Mouse (Mus musculus): ENCODE results near the gene Svip. TPM values are rescaled to one million over a fixed set of nuclear protein-coding genes. Genes with fewer than 3 reads are reported as not detected.

Svip gene
- 18.8 and 19.7 TPM in 2 replicates for polyA plus RNA-seq (2015; fragmentation: Nextera tagmentation; extraction: Ambion mirVana)

DNA sequence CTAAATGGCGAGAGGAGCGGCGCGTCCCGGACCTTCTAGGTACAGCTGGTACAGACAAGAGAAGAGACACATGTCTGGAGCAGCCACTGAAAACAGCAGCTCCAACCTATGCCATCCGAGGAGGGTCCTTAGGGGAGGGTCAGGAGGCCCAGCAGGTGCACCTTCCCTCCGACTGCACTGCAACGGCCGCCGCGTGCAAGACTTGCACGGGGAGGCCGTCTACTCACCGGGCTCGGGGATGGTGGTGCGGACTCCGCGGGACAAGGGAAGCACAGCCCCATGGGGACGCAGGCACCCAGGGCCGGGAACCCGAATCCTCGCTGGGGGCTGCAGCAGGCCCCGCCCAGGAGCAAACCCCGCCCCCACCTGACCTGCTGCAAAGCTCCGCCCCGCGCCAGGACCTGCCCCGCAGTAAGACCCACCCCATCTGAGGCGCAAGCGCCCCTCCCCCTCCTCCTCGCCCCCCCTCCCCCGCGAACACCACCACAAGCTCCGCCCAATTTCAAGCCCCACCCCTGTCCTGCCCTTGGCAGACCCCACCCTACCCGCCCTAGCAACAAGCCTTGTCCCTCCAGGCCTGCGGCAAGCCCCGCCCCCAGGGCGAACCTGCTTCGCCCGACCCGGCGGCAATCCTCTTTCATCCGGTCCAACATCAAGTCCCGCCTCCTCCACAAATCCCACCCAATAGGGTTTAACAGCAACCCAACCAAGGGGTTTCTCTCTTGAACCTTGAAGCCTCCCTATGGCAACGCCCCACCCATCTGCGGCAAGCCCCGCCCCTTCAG lies at the start of gene Svip:
TSS of gene Svip (minus strand) at position 508 of the 785 bp plus-strand sequence.
- 0 out of 2 replicates have a peak, but pooled peaks cover 2% of the 10 kb centered on the region for H3K27me3 ChIP-seq
- H3K36me3 ChIP-seq = no peaks in the 10 kb centered on the region; the same call in 1 of the 2 replicates
- ATAC-seq (ENCODE audit: low FRiP score, low read depth) = peak; percentile 97
- peaks cover 9% of the 10 kb centered on the region for H3K4me1 ChIP-seq (replicated peaks)
- H3K27ac ChIP-seq (replicated peaks) = peak within 1 kb of the TSS; percentile 84
- H3K9ac ChIP-seq = peak within 1 kb of the TSS; percentile 58
- peak within 1 kb of the TSS; percentile 69 for H3K4me3 ChIP-seq
- under 1% methylated on average over 38 of the region's 47 CpGs for whole genome bisulfite sequencing
- H3K9me3 ChIP-seq = no peaks in the 10 kb centered on the region
- H3K4me2 ChIP-seq = peak within 1 kb of the TSS; percentile 80

DNA sequence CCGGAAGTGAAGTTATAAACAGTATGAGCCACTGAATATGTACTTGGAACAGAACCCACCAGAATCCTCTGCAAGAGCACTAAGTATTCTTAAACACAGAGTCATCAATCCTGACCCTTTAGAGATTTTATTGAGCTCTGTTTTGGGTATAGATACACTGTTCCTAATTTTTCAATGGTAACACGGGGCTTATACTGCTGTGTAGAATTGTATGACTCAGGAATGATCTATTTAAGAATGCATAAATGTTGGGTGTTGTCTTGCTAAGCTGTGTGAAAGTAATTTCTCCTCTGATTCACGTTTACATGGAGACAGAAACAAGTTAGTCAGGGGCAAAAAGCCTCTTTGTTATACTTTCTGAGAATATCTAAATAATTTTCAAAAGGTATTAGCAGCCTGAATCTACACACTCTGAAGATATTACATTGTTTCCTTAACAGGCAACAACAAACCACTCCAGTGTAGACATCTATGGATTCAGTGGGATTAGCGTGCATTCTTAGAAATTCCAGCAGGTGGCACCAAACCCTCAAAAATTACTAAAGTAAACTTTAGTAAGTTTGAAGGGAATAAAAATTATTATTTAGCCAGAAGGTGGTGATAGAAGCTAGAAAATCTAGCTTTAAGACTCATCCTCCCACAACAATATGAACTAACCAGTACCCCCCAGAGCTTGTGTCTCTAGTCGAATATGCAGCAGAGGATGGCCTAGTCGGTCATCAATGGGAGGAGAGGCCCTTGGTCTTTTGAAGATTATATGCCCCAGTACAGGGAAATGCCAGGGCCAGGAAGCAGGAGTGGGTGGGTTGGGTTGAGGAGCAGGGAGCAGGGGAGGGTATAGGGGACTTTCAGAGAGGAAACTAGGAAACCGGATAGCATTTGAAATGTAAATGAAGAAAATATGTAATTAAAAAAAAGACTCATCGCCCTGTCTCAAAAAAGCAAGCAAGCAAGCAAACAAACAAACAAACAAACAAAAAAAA lies 32.1 kb upstream of the Svip start:
- Histone ChIP-seq H3K27ac (replicated peaks) (no peak overlapping the region), H3K9me3 (no peaks in the 10 kb centered on the region), H3K4me3 (no peak overlapping the region), H3K4me1 (replicated peaks) (no peaks in the 10 kb centered on the region), H3K9ac (no peak overlapping the region), H3K36me3 (no peaks in the 10 kb centered on the region), H3K27me3 (no peaks in the 10 kb centered on the region), H3K4me2 (no peak overlapping the region)
- peak; percentile 69; the same call in 1 of the 2 replicates for ATAC-seq (ENCODE audit: low FRiP score, low read depth)
- 46% methylated on average over 8 of the region's 8 CpGs for WGBS

DNA sequence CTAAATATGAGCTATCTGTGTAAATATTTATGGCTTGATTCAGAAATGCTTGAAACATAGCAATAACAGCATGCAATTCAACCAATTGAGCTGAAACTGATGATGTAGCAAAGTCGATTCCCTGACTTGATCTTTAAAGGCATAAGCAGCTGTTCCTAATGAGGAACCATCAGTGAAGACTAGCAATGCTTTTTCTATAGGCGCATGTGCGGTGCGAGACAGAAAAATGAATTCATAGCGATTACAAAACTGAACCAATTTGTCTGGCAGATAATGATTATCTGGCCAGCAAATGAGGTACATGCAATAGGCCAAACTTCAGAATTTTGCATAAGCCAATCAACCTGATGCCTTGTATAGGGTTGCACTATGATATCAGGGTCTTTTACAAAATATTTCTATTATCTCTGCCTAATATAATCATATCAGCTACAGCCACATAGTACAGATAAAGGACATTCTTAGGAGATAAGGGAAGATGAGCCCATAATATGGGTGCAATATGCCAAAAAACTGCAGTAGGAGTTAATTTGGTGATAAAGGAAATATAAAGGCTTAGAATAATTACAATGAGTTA lies 18.3 kb upstream of the Svip start:
- no peaks in the 10 kb centered on the region for H3K9me3 ChIP-seq
- H3K4me1 ChIP-seq (replicated peaks) = no peaks in the 10 kb centered on the region
- H3K27me3 ChIP-seq = no peaks in the 10 kb centered on the region
- no peaks in the 10 kb centered on the region for H3K36me3 ChIP-seq
- 80% methylated on average over 5 of the region's 5 CpGs for WGBS
- no peak overlapping the region for H3K4me3 ChIP-seq
- ATAC-seq (ENCODE audit: low FRiP score, low read depth) = no peak
- no peak overlapping the region for H3K9ac ChIP-seq
- no peak overlapping the region for H3K4me2 ChIP-seq
- no peak overlapping the region for H3K27ac ChIP-seq (replicated peaks)

DNA sequence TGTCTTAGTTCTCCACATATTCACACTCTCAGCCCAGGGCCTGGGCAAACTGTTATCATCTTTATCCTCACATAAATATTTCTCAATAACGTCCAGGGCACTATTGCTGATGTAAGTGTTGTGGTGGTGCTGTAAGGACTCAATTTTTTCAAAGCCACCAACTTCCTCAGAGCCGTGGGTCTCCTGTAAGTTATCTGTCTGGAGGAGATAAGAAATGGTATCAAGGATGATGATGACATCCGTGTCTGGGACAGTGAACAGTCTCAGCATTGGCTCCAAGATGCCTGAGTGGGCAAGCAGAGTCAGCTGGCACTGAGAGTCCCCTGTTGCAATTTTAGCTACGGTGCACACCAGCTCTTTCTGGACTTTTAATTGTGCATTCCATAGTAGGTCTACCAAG lies 16.2 kb upstream of the Svip start:
- ATAC-seq (ENCODE audit: low FRiP score, low read depth) = no peak
- 86% methylated on average over 4 of the region's 4 CpGs for WGBS

DNA sequence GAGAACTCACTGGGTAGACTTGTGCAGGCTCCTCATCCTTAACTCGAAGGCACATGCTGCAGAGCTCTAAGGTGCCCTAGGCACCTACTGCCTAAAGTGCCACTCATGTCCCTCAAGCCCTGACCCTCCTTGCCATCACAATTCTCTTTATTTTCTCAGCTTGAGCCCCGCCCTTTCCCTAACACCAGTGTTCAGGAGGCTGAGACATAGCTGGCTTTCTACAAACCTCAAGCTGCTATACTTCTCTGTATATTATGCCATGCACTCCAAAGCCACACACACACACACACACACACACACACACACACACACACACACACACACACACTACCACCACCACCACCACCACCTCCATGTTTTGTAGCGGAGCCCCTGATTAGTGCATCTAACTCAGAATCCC lies 9.8 kb upstream of the Svip start, which contains the start of gene 1700015G11Rik:
TSS of gene 1700015G11Rik (minus strand) at position 101 of the 400 bp plus-strand sequence.
- Histone ChIP-seq H3K4me3 (no peak within 1 kb of the TSS), H3K4me2 (no peak within 1 kb of the TSS), H3K27me3 (no peaks in the 10 kb centered on the region), H3K4me1 (replicated peaks) (no peaks in the 10 kb centered on the region), H3K36me3 (no peaks in the 10 kb centered on the region), H3K9ac (no peak within 1 kb of the TSS), H3K9me3 (no peaks in the 10 kb centered on the region), H3K27ac (replicated peaks) (no peak within 1 kb of the TSS)
- 85% methylated on average over 3 of the region's 3 CpGs for WGBS
- ATAC-seq (ENCODE audit: low FRiP score, low read depth) = no peak

More for the DNA sequence above, 16.2 kb upstream of the Svip start:
- Histone ChIP-seq H3K9ac (no peak overlapping the region), H3K27ac (replicated peaks) (no peak overlapping the region), H3K27me3 (no peaks in the 10 kb centered on the region), H3K4me1 (replicated peaks) (no peaks in the 10 kb centered on the region), H3K4me2 (no peak overlapping the region), H3K9me3 (no peaks in the 10 kb centered on the region), H3K36me3 (no peaks in the 10 kb centered on the region), H3K4me3 (no peak overlapping the region)

DNA sequence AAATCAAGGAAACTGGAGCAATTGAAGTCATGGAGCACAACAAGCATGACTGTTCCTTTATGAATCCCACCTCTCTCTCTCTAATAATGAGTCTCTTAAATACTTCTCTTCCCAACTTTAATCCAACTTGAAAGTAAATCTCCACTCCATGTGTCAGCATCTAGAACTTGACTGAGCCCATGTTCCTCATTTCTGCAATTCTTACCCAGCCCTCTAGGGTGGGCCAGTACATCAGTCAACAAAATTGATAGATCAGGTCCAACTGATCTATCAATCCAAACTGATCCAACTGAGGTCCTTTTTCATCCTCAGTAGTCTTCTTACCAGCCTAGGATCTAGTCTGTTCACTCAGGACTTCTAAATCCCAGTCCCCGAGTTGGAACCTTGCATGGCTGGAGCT lies 9.4 kb upstream of the Svip start:
- H3K9ac ChIP-seq = no peak overlapping the region
- H3K4me2 ChIP-seq = no peak overlapping the region
- 85% methylated on average over 1 of the region's 1 CpGs for WGBS

DNA sequence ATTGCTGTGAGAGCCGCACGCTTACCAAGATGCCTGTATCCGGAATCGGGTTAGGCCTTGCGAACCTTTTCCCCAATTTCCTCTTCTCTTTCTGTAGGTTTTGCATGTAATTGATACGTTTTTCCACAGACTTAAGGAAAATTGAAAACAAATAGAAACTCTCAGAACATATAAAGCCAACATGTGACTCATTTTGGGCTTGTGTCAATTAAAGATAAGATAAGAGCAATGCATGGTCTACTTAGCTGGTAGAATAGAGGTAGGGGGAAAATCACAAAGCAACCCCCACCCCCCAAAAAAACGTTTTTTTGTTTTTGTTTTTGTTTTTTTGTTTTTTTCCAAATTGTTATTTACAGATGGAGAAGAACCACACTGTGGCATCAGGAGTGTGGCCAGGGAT lies 7.6 kb upstream of the Svip start:
- H3K9me3 ChIP-seq = no peaks in the 10 kb centered on the region
- WGBS = 81% methylated on average over 7 of the region's 7 CpGs
- H3K4me3 ChIP-seq = no peak overlapping the region
- no peak overlapping the region for H3K9ac ChIP-seq
- no peak overlapping the region for H3K27ac ChIP-seq (replicated peaks)
- no peaks in the 10 kb centered on the region for H3K27me3 ChIP-seq
- ATAC-seq (ENCODE audit: low FRiP score, low read depth) = no peak
- H3K36me3 ChIP-seq = no peaks in the 10 kb centered on the region
- H3K4me1 ChIP-seq (replicated peaks) = no peaks in the 10 kb centered on the region
- H3K4me2 ChIP-seq = no peak overlapping the region

More for the DNA sequence above, 9.4 kb upstream of the Svip start:
- Histone ChIP-seq H3K4me1 (replicated peaks) (no peaks in the 10 kb centered on the region), H3K4me3 (no peak overlapping the region), H3K9me3 (no peaks in the 10 kb centered on the region), H3K27me3 (no peaks in the 10 kb centered on the region), H3K27ac (replicated peaks) (no peak overlapping the region), H3K36me3 (no peaks in the 10 kb centered on the region)
- ATAC-seq (ENCODE audit: low FRiP score, low read depth) = no peak

DNA sequence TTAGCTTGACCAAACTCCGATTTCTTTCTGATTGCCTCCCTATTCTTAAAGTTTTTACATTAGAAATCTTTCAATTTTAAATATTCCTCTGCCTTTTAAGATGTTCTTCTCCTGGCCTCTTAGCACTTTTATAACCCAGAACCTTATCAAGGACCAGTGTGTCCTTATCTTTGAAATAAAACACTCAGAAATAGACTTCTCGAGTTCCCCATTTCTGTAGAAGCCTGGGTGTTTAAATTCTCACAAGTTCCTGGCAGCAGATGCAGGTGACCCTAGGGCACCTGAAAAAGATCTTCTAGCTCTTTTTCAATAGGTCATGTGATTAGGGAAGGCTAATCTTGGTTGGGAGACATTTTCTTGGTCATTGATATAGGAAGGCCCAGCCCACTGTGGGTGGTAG lies 1.3 kb upstream of the Svip start:
- 93% methylated on average over 2 of the region's 2 CpGs for WGBS

DNA sequence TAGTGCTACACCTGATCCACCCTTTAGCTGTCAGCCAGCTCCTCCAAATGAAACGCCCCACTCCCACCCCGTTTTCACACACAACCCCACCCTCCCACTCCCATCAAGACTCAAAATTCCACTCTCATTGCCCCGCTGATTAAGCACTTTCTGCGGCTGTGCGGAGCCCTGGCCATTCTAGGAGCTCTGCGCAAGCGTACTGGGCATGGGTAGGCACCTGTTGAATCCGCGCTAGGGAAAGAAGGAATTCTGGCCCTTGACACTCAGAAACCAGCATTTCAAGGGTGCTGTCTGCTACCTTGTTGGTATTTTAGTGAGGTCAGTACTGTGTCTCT lies 445 bp upstream of the Svip start:
- ATAC-seq (ENCODE audit: low FRiP score, low read depth) = peak; percentile 90; the same call in 1 of the 2 replicates
- Histone ChIP-seq H3K27me3 (0 out of 2 replicates have a peak, but pooled peaks cover 2% of the 10 kb centered on the region), H3K4me1 (replicated peaks) (peaks cover 9% of the 10 kb centered on the region), H3K4me3 (peak overlapping the region; percentile 69), H3K27ac (replicated peaks) (peak overlapping the region; percentile 84), H3K36me3 (no peaks in the 10 kb centered on the region; the same call in 1 of the 2 replicates), H3K9ac (peak overlapping the region; percentile 58), H3K9me3 (no peaks in the 10 kb centered on the region), H3K4me2 (peak overlapping the region; percentile 80)
- WGBS = 1% methylated on average over 9 of the region's 9 CpGs

More for the DNA sequence above, 1.3 kb upstream of the Svip start:
- Histone ChIP-seq H3K4me3 (no peak overlapping the region), H3K9ac (no peak overlapping the region), H3K27ac (replicated peaks) (no peak overlapping the region), H3K36me3 (no peaks in the 10 kb centered on the region; the same call in 1 of the 2 replicates), H3K4me2 (no peak overlapping the region), H3K9me3 (no peaks in the 10 kb centered on the region), H3K4me1 (replicated peaks) (peaks cover 9% of the 10 kb centered on the region), H3K27me3 (0 out of 2 replicates have a peak, but pooled peaks cover 2% of the 10 kb centered on the region)
- ATAC-seq (ENCODE audit: low FRiP score, low read depth) = no peak

DNA sequence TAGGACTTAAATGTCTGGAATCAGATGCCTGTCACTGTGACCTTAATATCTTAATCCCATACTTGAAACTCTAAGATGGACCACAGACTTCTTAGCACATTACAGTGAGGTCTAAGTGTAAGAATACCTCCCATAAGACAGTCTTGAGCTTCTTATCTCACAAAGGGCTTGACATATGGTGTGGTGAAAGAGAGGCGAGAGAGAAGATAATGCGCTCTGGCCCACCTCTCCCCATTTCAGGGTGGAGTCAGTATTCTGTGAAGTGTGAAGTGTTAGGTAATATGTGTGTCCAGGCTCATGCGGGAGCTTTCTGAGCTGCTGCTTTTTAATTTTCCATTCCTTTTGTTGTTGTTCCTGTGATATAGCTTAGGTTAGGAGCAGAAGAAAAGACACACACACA lies 14.8 kb downstream of the Svip start:
- no peaks in the 10 kb centered on the region for H3K4me1 ChIP-seq (replicated peaks)
- H3K36me3 ChIP-seq = no peaks in the 10 kb centered on the region
- 87% methylated on average over 3 of the region's 3 CpGs for WGBS
- no peak overlapping the region for H3K27ac ChIP-seq (replicated peaks)
- H3K9ac ChIP-seq = no peak overlapping the region
- H3K4me3 ChIP-seq = no peak overlapping the region
- ATAC-seq (ENCODE audit: low FRiP score, low read depth) = 0 out of 2 replicates have a peak, but pooled peaks have one; percentile 19
- H3K27me3 ChIP-seq = no peaks in the 10 kb centered on the region
- H3K4me2 ChIP-seq = no peak overlapping the region
- no peaks in the 10 kb centered on the region for H3K9me3 ChIP-seq

DNA sequence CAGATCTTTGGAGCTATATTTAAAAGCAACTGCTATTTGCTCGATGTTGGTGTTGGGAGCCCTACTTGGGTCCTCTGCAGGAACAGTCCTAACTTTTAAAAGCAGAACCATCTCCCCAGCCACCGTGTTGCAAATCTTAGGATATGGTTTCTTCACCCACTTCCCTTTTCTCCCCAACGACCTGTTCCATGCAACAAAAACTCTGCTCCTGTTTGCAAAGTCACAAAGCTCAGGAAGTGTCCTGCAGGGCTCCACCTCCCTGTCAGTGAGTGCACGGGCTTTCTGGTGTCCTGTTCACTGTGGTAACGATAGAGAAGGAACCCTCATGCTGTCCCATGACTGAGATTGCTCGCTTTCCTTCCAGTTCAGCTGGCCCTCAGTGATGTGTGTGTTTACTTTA lies 18.9 kb downstream of the Svip start:
- Histone ChIP-seq H3K27me3 (no peaks in the 10 kb centered on the region), H3K27ac (replicated peaks) (no peak overlapping the region), H3K4me1 (replicated peaks) (no peaks in the 10 kb centered on the region), H3K9ac (no peak overlapping the region), H3K4me3 (no peak overlapping the region), H3K36me3 (no peaks in the 10 kb centered on the region), H3K4me2 (no peak overlapping the region), H3K9me3 (no peaks in the 10 kb centered on the region)
- 78% methylated on average over 6 of the region's 6 CpGs for WGBS
- ATAC-seq (ENCODE audit: low FRiP score, low read depth) = no peak

Data from hindbrain, embryonic 15.5 days (tissue).